Mouse (Mus musculus): ENCODE data around the gene Chn2. TPM values are rescaled to one million over a fixed set of nuclear protein-coding genes. Genes with fewer than 3 reads are reported as not detected.

Chn2 gene
- total and polyA plus RNA-seq, 3 experiments = not detected

- Histone ChIP-seq H3K4me2 (ENCODE audit: insufficient read depth, low read depth, poor library complexity, severe bottlenecking) (no peak overlapping the region), H3K4me1 (ENCODE audit: control insufficient read depth in 1 of 2, insufficient read depth in 2 of 2) (no peaks in the 10 kb centered on the region), H3K79me2 (replicated peaks; ENCODE audit: control insufficient read depth, extremely low read depth, insufficient read depth, poor library complexity, severe bottlenecking) (no peaks in the 10 kb centered on the region), H3K27me3 (replicated peaks) (no peaks in the 10 kb centered on the region), H3K4me3 (replicated peaks in 1 of 3; ENCODE audit: low read depth in 2 of 3, low read length in 2 of 3, poor library complexity in 1 of 3) (no peak overlapping the region), H3K9ac (ENCODE audit: insufficient read depth, low read depth) (no peak overlapping the region), H3K9me3 (replicated peaks; ENCODE audit: low read length) (no peaks in the 10 kb centered on the region), H3K36me3 (replicated peaks in 1 of 2; ENCODE audit: control insufficient read depth in 1 of 2, insufficient read depth in 1 of 2, low read length in 1 of 2) (no peaks in the 10 kb centered on the region), H3K27ac (ENCODE audit: insufficient read depth, low read depth) (no peak overlapping the region)
- TF ChIP-seq BHLHE40 (IDR thresholded peaks at IDR 0.05; ENCODE audit: low read depth, low read length) = no peak
- no peak for TF ChIP-seq TBP (conservative IDR thresholded peaks at IDR 0.05; ENCODE audit: low read depth, low read length)
- TF ChIP-seq MAZ (IDR thresholded peaks at IDR 0.05; ENCODE audit: low read depth, low read length) = no peak
- no peak for TF ChIP-seq ELF1 (IDR thresholded peaks at IDR 0.05; ENCODE audit: low read depth, low read length)
- no peak for TF ChIP-seq MXI1 (IDR thresholded peaks at IDR 0.05; ENCODE audit: low read depth, low read length)
- no peak for TF ChIP-seq MEF2A (IDR thresholded peaks at IDR 0.05; ENCODE audit: borderline replicate concordance, low read depth, low read length)
- TF ChIP-seq POLR2A (IDR thresholded peaks at IDR 0.05; ENCODE audit: low read depth, low read length) = no peak
- no peak for TF ChIP-seq CTCF (conservative IDR thresholded peaks at IDR 0.05 in 1 of 2, IDR thresholded peaks at IDR 0.05 in 1 of 2; ENCODE audit: low read depth in 2 of 2, low read length in 2 of 2)
- TF ChIP-seq NELFE (IDR thresholded peaks at IDR 0.05; ENCODE audit: low read depth, low read length) = no peak
- no peak for TF ChIP-seq GABPA (IDR thresholded peaks at IDR 0.05; ENCODE audit: insufficient replicate concordance, low read depth, low read length)
- no peak for TF ChIP-seq CHD2 (IDR thresholded peaks at IDR 0.05; ENCODE audit: low read length)
- DNase-seq (ENCODE audit: extremely low read depth) = no peak
- in situ Hi-C loops (cut with MboI; ENCODE audit: low pct_ligation_motif_present, low pct_unique_long_range_greater_than_20kb, low sequenced_read_pairs) (no loop called here), dilution Hi-C loops (cut with MboI; ENCODE audit: extremely low pct_ligation_motif_present, extremely low pct_unique_long_range_greater_than_20kb, low sequenced_read_pairs) (no loop called here)
Measured at GRCm38 (mm10) chr6:54098339-54098738, 59.0 kb downstream of the Chn2 start.

GRCm38 (mm10) chr6:54099659-54100058, 60.3 kb downstream of the Chn2 start:
- dilution Hi-C loops (cut with MboI; ENCODE audit: extremely low pct_ligation_motif_present, extremely low pct_unique_long_range_greater_than_20kb, low sequenced_read_pairs) = no loop called here
- in situ Hi-C loops (cut with MboI; ENCODE audit: low pct_ligation_motif_present, low pct_unique_long_range_greater_than_20kb, low sequenced_read_pairs) = no loop called here
- no peaks in the 10 kb centered on the region for H3K79me2 ChIP-seq (replicated peaks; ENCODE audit: control insufficient read depth, extremely low read depth, insufficient read depth, poor library complexity, severe bottlenecking)
- no peak overlapping the region for H3K4me3 ChIP-seq (replicated peaks in 1 of 3; ENCODE audit: low read depth in 2 of 3, low read length in 2 of 3, poor library complexity in 1 of 3)
- H3K4me2 ChIP-seq (ENCODE audit: insufficient read depth, low read depth, poor library complexity, severe bottlenecking) = no peak overlapping the region
- DNase-seq (ENCODE audit: extremely low read depth) = no peak
- H3K36me3 ChIP-seq (replicated peaks in 1 of 2; ENCODE audit: control insufficient read depth in 1 of 2, insufficient read depth in 1 of 2, low read length in 1 of 2) = no peaks in the 10 kb centered on the region
- H3K27me3 ChIP-seq (replicated peaks) = no peaks in the 10 kb centered on the region
- no peaks in the 10 kb centered on the region for H3K4me1 ChIP-seq (ENCODE audit: control insufficient read depth in 1 of 2, insufficient read depth in 2 of 2)
- TF ChIP-seq EP300 (IDR thresholded peaks at IDR 0.05; ENCODE audit: low read length) (no peak), KAT2A (IDR thresholded peaks at IDR 0.05; ENCODE audit: insufficient replicate concordance, low read length) (no peak), SMC3 (IDR thresholded peaks at IDR 0.05; ENCODE audit: low read depth, low read length) (no peak), RCOR1 (conservative IDR thresholded peaks at IDR 0.05; ENCODE audit: low read depth, low read length) (no peak), POLR2AphosphoS2 (IDR thresholded peaks at IDR 0.05; ENCODE audit: low read depth, low read length) (no peak), ETS1 (conservative IDR thresholded peaks at IDR 0.05; ENCODE audit: low read depth, low read length) (no peak), JUN (IDR thresholded peaks at IDR 0.05; ENCODE audit: insufficient read depth, low read depth, low read length) (no peak), CTCF (conservative IDR thresholded peaks at IDR 0.05 in 1 of 2, IDR thresholded peaks at IDR 0.05 in 1 of 2; ENCODE audit: low read depth in 2 of 2, low read length in 2 of 2) (no peak)
- H3K9ac ChIP-seq (ENCODE audit: insufficient read depth, low read depth) = no peak overlapping the region
- H3K9me3 ChIP-seq (replicated peaks; ENCODE audit: low read length) = no peaks in the 10 kb centered on the region
- no peak overlapping the region for H3K27ac ChIP-seq (ENCODE audit: insufficient read depth, low read depth)
